Mouse (Mus musculus): ENCODE results near the gene Smg6.

DNA sequence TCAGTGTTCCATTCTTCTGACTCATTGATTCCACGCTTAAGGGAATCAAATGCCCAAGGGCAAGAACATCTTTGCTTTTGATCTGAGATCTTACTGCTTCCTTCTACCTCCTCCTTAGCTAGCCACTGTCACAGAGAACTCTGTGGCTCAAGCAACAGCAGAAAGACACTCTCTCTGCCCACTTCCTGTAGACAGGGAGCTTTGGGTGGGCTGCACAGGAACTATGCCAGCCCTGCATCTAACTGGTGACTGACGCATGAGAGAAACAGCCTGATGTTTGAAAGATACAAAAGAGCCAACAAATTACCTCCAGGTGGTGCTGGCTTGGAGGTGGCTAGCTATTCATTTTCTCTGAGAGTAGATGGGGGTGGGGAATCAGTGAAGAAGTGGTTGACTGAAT is 107.3 kb downstream of the Smg6 start:
- TF ChIP-seq CTCF (conservative IDR thresholded peaks at IDR 0.05; ENCODE audit: low read length) (no peak), NANOG (IDR thresholded peaks at IDR 0.05; ENCODE audit: borderline replicate concordance, low read length) (no peak)

Data from E14TG2a.4 (cell line).